Mouse (Mus musculus): ENCODE measurements around the gene Vstm5.

DNA sequence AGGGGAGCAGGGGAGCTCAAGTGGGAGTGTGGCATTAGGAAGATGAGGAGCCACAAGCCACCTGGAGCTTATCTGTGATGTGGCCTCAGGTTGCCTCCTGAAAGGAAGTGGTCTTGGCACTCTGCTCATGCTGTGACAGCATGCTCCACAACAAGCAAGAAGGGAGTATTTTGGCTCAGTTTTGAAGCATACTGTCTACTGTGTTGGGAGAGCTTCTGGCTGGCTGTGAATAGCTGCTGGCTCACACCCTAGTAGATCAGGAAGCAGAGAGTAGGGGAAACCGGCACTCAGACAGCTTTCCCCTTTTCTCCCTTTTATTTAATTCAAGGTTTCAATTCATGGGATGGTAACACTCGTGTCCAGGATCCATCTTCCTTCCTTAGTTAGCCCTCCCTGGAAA, 29.5 kb upstream of the Vstm5 start:
- TF ChIP-seq CTCF (IDR thresholded peaks at IDR 0.05) (no peak), EP300 (IDR thresholded peaks at IDR 0.05) (no peak)
